Mouse (Mus musculus) embryo, embryonic 11 days (tissue): ENCODE data around the gene Nr1d1.

Experiments
- DNase-seq: peaks from one replicate; pipeline ENCODE4 v3.0.0-alpha.2; 2015

The Nr1d1 gene

GRCm38 (mm10) chr11:98769007-98769954, 5.9 kb downstream of the Nr1d1 start:
- DNase-seq = no peak

- DNase-seq = peak; percentile 39
Observed at GRCm38 (mm10) chr11:98768127-98769006, 6.8 kb downstream of the Nr1d1 start.

GRCm38 (mm10) chr11:98767713-98768112, 7.4 kb downstream of the Nr1d1 start:
- no peak for DNase-seq

- DNase-seq = peak; percentile 69
Observed at GRCm38 (mm10) chr11:98767276-98767675, 7.9 kb downstream of the Nr1d1 start.

GRCm38 (mm10) chr11:98766816-98767215, 8.3 kb downstream of the Nr1d1 start:
- DNase-seq = no peak

- DNase-seq = no peak
Observed at GRCm38 (mm10) chr11:98766346-98766745, 8.8 kb downstream of the Nr1d1 start.

- no peak for DNase-seq
Observed at GRCm38 (mm10) chr11:98765421-98766309, 9.5 kb downstream of the Nr1d1 start.

- no peak for DNase-seq
Observed at GRCm38 (mm10) chr11:98764746-98765145, 10.4 kb downstream of the Nr1d1 start.

- DNase-seq = no peak
Observed at GRCm38 (mm10) chr11:98764091-98764490, 11.0 kb downstream of the Nr1d1 start.

- no peak for DNase-seq
Observed at GRCm38 (mm10) chr11:98763502-98763861, 11.7 kb downstream of the Nr1d1 start.

GRCm38 (mm10) chr11:98762756-98763501, 12.2 kb downstream of the Nr1d1 start:
- DNase-seq = no peak

GRCm38 (mm10) chr11:98761939-98762338, 13.2 kb downstream of the Nr1d1 start:
- DNase-seq = no peak

- DNase-seq = no peak
Observed at GRCm38 (mm10) chr11:98756711-98757110, 18.4 kb downstream of the Nr1d1 start.

- DNase-seq = no peak
Observed at GRCm38 (mm10) chr11:98755726-98756380, 19.3 kb downstream of the Nr1d1 start.

- DNase-seq = peak; percentile 82
Observed at GRCm38 (mm10) chr11:98754621-98755181, 20.4 kb downstream of the Nr1d1 start.

- DNase-seq = no peak
Observed at GRCm38 (mm10) chr11:98754151-98754620, 20.9 kb downstream of the Nr1d1 start.

- DNase-seq = no peak
Observed at GRCm38 (mm10) chr11:98753264-98753663, 21.9 kb downstream of the Nr1d1 start.

GRCm38 (mm10) chr11:98752562-98753140, 22.5 kb downstream of the Nr1d1 start:
- DNase-seq = no peak

GRCm38 (mm10) chr11:98751221-98751782, 23.8 kb downstream of the Nr1d1 start:
- DNase-seq = no peak
